Mouse (Mus musculus): ENCODE data around the gene Zfp553.
A peak's percentile ranks its signal among the peaks of the same experiment; 100 is the strongest.
"Not testable (repeated sequence)": the region's sequence is repeated elsewhere in the genome, so short reads cannot be mapped to it uniquely, and the experiment has no call there.

The Zfp553 gene

GRCm38 (mm10) chr7:127234777-127235176 is 1.9 kb downstream of the Zfp553 start:
- DNase-seq, result no peak

- DNase-seq, result no peak
These were observed 10.6 kb downstream of the Zfp553 start for GRCm38 (mm10) chr7:127243361-127243867.

DNA sequence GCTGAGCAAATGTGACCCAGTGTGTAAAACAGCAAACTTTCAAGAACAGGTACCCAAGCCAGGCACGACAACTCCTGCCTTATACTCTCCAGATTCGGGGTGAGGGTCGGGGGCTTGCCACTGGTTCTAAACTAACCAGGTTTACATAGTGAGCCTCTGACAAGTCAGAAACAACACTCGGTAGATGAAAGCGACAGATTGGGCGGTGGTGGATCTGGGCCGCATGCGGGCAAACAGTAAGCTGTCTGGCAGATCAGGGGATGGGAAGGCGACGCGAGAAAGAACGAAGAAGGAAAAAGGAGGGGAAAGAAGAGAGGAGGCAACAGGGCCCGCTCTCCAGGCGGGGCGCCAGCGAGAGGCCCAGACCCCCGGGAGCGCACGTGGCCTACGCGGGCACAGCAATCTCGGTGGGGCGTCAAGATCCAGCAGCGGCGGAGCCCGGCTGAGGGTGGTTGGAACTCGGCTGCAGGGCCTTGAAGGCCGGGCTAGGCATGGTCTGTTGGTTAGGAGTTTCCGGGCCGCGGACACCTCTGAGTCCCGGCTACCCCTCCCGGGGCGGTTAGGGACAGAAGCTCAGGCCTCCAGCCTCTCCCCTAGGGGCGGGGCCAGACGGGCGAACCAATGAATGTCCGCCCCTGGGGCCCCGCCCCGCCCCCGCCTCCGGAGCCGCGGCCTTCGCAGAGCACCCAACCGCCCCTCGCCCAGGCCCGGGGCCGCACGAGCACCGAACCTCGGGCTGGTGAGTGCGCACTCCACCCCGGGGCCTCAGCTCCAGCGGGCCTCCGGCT is 11.2 kb downstream of the Zfp553 start, which contains the start of gene Zfp771:
Gene Zfp771, plus strand, starts transcription at position 405 of the 788 bp plus-strand sequence.
- DNase-seq, result peak; percentile 98

GRCm38 (mm10) chr7:127244658-127245510 is 12.0 kb downstream of the Zfp553 start:
- no peak for DNase-seq

DNA sequence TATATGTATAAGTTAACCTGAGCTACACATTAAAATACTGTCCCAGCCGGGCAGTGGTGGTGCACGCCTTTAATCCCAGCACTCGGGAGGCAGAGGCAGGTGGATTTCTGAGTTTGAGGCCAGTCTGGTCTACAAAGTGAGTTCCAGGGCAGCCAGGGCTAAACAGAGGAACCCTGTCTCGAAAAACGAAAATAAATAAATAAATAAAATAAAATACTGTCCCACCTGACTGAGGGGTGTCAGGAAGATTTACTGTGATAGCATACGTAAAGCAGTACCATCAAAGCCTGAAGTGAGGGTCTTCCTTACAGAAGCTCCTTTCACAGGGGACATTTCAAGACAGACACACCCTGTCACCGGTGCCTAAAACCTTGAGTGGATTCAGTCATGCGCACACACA is 17.6 kb downstream of the Zfp553 start:
- DNase-seq, result not testable (repeated sequence)

DNA sequence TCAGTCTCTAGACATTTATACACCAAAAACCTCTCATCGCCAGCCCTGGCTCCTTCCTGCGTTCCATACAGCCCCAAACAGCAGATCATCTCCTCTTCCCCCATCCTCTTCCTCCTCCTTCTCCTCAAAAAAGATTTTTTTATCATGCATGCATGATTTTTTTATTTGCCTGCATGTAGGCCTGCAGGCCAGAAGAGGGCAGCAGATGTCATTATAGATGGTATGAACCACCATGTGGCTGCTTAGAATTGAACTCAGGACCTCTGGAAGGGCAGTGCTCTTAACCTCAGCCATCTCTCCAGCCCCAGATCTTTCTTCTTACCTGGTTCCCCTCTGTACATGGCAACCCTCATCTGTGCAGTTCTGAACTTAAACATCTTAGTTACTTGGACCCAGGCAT is 19.6 kb downstream of the Zfp553 start:
- DNase-seq, result no peak

DNA sequence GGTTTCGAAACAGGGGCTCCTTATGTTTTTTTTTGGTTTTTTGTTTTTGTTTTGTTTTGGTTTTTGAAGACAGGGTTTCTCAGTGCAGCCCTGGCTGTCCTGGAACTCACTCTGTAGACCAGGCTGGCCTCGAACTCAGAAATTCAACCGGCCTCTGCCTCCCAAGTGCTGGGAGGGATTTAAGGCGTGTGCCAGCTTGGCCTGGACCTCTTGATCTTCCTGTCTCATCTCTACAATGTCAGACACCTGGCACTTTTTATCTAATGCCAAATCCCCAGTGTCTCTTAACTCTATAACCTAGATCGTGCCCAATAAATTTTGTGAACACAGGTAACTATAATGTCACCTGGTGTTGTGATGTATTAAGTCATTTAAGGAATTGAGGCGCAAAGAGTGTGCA is 20.5 kb downstream of the Zfp553 start:
- no peak for DNase-seq

DNA sequence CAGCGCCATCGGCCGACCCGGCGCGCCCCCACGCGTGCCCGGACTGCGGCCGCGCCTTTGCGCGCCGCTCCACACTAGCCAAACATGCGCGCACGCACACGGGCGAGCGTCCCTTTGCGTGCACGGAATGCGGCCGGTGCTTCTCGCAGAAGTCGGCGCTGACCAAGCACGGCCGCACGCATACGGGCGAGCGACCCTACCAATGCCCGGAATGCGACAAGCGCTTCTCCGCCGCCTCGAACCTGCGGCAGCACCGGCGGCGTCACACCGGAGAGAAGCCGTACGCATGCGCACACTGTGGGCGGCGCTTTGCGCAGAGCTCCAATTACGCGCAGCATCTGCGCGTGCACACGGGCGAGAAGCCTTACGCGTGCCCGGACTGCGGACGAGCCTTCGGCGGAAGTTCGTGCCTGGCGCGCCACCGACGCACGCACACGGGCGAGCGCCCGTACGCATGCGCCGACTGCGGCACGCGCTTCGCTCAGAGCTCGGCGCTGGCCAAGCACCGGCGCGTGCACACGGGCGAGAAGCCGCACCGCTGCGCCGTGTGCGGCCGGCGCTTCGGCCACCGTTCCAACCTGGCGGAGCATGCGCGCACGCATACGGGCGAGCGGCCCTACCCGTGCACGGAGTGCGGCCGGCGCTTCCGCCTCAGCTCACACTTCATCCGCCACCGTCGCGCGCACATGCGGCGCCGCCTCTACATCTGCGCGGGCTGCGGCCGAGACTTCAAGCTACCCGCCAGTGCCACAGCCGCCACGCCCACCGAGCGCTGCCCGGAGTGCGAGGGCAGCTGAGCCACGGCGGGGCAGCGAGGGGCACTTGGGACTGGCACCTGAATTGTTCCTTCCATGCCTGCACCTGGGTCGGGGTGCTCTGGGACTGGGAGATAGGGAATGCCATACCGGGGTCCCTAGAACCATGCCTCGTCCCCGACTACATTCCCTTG is 21.2 kb downstream of the Zfp553 start:
- peak; percentile 97 for DNase-seq

- no peak for DNase-seq
These were observed 22.1 kb downstream of the Zfp553 start for GRCm38 (mm10) chr7:127255008-127255407.

DNA sequence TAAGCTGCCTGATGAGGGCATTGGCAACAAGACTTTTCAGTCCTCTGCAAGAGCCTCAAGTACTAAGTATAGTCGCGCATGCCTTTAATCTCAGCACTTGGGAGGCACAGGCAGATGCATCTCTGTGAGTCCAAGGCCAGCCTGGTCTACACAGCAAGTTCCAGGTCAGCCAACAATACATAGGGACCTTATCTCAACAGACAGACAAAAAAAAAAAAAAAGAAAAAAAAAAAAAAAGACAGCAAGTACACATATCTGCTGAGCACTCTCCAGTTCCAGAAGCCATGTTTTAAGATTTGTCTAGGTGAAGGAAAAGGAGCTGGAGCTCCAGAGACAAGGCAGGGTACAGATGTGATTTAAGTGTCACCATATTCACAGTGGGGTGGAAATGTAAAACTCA is 23.1 kb downstream of the Zfp553 start:
- DNase-seq, result no peak

DNA sequence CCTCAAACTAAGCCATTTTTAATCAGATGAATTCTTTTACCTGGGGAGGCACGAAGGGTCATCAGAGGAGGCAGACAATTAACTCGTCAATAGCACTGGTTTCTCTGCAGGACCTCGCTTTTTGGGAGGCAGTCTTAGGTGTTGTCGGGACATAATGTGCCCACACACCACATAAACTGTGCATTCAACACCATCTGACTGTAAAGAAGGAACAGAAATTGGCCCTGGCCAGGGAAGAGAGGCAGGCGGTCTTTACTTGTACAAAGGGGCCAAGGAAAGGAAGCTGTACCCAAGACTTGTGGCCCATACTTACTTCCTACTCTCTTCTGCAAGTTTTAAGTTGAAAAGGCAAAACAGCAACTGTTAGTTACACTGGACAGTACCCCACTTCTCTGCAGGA is 23.7 kb downstream of the Zfp553 start:
- DNase-seq, result no peak

- DNase-seq, result no peak
These were observed 26.5 kb downstream of the Zfp553 start for GRCm38 (mm10) chr7:127259186-127259905.

DNA sequence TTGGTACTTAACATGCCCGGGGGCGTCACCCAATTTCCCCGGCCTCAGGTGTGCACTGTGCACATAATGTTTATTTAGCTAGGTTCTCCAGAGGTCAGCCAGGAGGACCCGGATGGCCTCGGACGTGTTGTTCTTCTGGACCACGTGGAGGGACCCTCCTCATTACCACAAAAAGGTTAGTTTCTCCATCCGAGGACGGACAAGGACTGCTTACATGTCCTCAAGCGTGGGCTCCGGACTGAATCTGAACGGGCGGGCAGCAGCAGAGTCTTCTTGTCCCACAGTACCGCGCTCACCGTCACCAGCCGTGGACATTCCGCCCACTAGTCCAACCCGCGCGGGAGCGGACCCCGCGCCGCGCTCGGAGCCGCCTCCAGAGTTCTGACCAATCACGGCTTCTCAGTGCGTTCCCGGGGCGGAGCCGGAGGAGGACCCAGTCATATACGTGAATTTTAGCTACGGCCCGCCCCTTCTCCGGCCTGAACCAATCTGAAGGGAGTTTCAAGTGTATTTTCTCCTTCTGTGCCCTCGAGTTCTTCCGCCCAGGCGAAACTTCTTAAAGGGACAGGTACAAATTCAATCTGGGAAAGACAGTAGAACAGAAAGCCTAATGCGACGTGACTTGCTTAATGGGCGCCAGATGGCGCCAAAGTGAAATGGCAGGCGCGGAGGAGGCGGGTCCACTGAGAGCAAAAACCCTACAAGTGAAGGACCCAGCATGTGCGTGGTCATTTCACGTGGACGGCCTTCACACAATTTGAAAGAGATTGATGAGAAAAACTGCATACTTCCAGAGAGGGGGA is 27.6 kb downstream of the Zfp553 start, which contains the start of gene Dctpp1:
Gene Dctpp1, minus strand, starts transcription at position 401 of the 803 bp plus-strand sequence.
- DNase-seq, result peak; percentile 99

DNA sequence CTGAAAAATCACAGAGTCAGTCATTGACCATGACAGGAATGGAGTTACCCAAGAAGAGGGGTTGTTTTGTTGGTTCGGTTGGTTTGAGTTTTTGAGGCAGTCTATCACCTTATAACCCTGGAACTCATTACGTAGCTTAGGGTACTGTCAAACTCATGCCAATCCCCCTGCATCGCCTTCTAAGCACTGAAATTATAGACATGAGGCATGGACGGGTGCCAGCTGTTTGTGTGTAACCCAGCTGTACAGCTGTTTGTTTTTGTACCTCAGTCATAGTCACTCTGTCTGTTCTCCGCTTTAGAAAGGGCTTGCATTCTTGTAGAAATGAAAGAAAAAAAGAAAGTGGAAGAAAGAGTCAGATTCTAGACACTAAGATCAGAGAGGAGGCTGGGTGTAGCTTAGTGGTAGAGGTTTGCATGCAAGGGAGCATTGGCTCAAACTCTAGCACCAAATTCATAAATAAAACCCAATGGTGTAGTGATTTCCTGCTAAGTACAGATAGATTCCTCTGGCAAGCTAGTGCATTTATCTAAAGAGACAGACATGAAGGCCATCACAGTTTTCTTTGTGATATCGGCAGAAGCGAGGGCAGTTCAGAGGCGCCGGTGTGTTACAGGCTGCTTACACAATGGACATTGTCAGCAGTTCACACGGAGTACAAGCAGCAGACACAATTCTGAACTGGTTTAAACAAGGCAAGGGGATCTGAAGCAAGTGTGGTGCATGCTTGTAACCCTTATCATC is 29.5 kb downstream of the Zfp553 start:
- DNase-seq, result no peak

- DNase-seq, result no peak
These were observed 30.7 kb downstream of the Zfp553 start for GRCm38 (mm10) chr7:127263526-127263925.

GRCm38 (mm10) chr7:127270256-127270655 is 37.4 kb downstream of the Zfp553 start:
- no peak for DNase-seq

DNA sequence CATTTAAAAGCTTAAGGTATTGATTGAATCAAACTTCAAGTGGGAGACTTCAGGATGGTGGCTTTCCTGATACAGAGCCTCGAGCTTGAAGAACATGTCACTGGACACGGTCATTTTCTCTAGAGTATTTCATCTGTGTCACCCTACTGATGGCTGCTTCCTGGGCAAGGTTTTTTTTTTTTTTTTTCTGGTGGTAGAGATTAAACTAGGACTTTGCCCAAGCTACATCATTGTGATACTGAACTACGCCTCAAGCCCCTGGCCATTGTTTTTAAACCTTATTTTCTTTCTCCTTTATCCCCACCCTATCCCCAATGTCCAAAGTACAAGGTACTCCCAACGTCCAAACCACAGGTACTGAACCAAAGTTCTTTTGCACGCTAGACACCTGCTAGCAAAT is 37.8 kb downstream of the Zfp553 start:
- DNase-seq, result no peak

DNA sequence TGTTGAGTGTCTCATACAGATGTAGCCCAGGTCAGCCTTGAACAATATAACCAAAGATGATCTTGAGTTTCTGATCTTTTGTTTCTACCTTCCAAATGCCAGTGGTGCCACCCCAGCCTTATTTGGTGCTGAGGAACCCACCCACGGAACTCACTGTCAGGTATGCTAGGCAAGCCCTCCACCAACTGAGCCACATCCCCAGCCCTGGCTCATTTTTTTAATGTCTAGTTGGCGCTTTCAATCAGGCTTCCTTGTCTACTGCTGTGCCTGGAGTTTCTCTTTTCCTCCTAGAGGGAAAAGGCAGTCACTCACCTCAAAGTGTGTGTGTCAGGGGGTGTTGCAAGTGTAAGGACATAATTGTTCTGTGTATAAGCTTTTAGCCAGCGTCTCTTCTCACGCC is 38.2 kb downstream of the Zfp553 start:
- DNase-seq, result no peak

DNA sequence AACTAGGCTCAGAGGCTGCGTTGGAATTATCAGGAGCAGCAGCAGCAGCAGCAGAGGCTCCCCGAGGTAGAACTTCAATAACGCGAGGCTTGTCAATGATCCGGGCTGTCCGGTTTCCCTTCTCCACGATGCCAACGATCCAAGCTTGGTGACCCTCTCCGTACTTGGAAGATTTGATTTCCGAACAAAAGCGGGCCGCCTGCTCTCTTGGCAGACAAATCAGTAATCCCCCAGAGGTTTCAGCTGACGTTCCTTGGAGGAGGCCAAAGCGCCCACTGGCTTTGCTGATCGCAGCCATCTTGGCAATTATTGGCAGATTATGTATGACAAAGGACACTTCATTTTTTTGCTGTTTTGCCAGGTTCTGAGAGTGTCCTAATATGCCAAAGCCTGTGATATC is 39.7 kb downstream of the Zfp553 start:
- no peak for DNase-seq

Data from kidney, postnatal 14 days (tissue).